Mouse (Mus musculus) E14TG2a.4 (cell line): ENCODE data around the gene Ttll11.

ENCODE experiments used
- H3K27me3 ChIP-seq: 2 replicates; pipeline ENCODE4 v1.6.1; 2014; ENCODE audit warnings: low read length, control low read depth; ENCODE audit not compliant: insufficient read depth
- H3K36me3 ChIP-seq: 2 replicates; pipeline ENCODE4 v1.6.1; 2014; ENCODE audit warnings: low read length, control low read depth; ENCODE audit not compliant: insufficient read depth
- H3K4me1 ChIP-seq: replicated peaks from 2 replicates; pipeline ENCODE4 v1.6.1; 2014; ENCODE audit warnings: low read depth, low read length, control low read depth
- H3K4me3 ChIP-seq: replicated peaks from 2 replicates; pipeline ENCODE4 v1.5.1; 2014; ENCODE audit warnings: mild to moderate bottlenecking, low read length
- H3K9me3 ChIP-seq: 2 replicates; pipeline ENCODE4 v1.6.1; 2014; ENCODE audit warnings: low read length, control low read depth
- CTCF ChIP-seq: conservative IDR thresholded peaks from 2 replicates; pipeline ENCODE4 v1.5.1; 2014; ENCODE audit warnings: low read length
- NANOG ChIP-seq: IDR thresholded peaks from 2 replicates; pipeline ENCODE4 v1.6.1; 2014; ENCODE audit warnings: borderline replicate concordance, low read length, mixed read lengths
- POU5F1 ChIP-seq: IDR thresholded peaks from 2 replicates; pipeline ENCODE4 v1.6.1; 2014; ENCODE audit warnings: low read length, borderline replicate concordance

Gene Ttll11

DNA sequence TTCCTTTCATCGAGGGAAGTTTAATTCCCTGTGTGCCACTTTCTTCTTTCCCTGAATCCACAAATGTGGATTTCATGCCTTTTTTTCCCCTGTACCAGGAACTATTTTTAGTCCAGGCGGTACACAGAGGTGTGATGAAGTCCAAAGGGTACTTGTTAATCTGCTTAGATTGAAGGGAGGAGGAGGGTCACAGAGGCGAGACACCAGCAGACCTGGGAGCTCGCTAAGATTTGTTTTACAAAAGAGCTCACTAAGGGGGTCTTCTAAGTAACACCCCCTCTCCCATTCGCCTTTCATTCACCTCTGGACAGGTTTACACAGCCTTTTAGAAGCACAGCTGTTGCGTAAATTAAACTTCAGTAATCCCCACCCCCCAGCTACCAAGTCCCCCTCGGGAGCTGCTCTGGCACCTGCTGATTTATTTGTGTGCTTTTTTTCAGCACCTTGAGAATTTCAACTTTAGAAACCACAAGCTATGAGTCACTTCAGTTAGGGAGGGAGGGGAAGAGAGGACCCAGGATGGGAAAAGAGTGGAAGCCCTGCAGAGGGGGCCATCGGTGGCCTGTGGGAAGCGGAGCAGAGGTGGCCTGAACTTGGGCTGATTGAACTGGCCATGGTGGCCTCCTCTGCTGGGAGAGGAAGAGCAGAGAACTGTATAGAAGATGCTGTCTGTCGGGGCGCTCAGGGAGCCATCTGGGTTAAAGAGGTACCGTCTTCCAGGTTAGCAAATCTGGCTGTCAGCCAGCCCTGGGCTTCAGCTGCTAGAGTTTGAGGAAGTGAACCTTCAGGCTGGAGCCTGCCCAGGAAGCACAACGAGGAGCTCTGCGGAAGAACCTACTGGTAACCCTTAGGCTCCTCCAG is 138.5 kb downstream of the Ttll11 start:
- no peak for TF ChIP-seq POU5F1
- TF ChIP-seq CTCF, result no peak
- no peak for TF ChIP-seq NANOG
- Histone ChIP-seq H3K4me3 (no peak overlapping the region; the same call in 1 of the 2 replicates), H3K36me3 (no peaks in the 10 kb centered on the region), H3K4me1 (peaks cover 59% of the 10 kb centered on the region), H3K9me3 (peaks cover 31% of the 10 kb centered on the region), H3K27me3 (peaks cover 20% of the 10 kb centered on the region; the same call in 1 of the 2 replicates)

DNA sequence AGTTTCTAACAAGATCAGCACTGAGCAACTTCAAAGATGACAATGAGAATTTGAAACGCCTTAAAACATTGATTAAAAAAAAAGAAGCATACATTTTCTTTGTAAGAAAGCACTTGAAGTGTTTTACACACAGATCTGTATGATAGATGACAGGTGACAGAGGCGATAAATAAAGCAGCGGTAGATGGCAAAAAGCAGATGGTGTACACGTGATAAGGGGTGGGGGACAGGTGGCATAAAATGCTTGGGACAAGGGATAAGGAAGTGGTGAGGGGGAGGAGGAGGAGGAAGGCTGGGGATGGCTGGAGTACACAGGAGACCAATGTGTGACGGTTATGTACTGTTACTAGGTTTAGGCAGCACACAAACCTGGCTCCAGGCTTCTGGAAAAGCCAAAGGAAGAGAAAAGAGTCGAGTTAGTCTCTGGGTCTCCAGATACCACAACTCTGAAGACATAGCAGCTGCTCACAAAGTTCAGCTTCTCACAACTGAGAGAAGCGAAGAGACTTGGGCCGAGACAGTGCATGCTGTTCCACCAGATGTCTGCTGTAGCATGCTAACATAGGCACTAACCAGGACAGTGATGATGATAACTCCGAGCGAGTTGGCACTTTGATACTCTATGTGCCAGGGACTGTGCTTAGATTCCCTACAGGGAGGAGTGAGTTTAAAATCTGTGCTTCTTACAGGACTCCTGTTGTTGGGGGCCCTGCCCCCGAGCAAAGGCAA is 140.8 kb downstream of the Ttll11 start:
- Histone ChIP-seq H3K27me3 (peaks cover 15% of the 10 kb centered on the region; the same call in 1 of the 2 replicates), H3K4me3 (no peak overlapping the region), H3K36me3 (no peaks in the 10 kb centered on the region), H3K4me1 (peaks cover 36% of the 10 kb centered on the region), H3K9me3 (peaks cover 52% of the 10 kb centered on the region)
- TF ChIP-seq NANOG (no peak), POU5F1 (no peak), CTCF (no peak)

DNA sequence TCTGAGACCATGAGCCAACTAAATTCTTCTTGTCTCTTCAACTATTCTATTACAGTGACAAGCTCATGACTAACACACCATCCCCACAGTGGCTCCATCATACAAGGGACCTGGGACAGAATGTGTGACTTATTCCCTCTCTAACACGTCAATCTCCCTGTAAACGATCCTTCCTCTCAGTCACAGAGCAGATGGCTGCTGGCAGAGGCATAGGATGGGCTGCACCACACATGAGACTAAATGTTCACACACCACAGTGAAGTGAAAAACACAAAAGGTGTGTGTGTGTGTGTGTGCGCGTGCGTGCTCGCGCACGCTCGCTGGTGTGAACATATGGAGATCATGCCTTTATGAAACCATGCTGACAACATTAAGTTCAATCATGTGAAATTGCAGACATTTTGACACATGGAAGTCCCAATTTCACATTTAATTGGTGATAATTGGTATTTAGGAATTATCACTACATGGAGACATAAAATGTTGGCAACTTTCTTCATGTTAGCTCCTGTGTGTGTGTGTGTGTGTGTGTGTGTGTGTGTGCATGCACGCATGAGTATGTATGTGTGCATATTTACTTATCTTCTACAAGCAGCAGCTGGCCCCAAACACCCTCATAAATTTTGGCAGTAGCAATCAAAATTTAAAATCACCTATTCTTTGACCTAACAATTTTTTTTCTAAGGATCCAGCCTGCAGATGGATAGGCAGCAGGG is 145.4 kb downstream of the Ttll11 start:
- peaks cover 21% of the 10 kb centered on the region for H3K27me3 ChIP-seq
- no peak for TF ChIP-seq POU5F1
- no peaks in the 10 kb centered on the region for H3K4me1 ChIP-seq
- H3K36me3 ChIP-seq, result no peaks in the 10 kb centered on the region
- peaks cover 52% of the 10 kb centered on the region for H3K9me3 ChIP-seq
- no peak overlapping the region for H3K4me3 ChIP-seq

DNA sequence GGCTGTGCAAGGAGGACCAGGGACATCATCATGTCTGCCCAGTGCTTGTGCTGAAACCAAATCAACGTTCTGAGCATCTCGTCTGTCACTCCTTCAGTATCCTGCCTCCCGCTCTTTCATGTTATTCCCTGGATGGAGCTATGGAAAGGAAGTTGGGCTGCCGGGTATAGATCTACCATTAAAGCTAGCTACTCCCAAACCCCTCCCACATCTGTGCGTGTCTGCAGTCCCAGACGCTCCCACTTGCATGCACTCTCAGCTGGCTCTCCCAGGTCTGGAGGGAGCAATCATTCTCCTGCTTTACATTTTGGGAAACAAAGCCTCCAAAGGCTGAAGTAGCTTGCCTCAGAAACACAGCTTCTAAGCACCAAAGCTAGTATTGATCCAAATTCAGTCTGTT is 146.2 kb downstream of the Ttll11 start:
- TF ChIP-seq NANOG (no peak), CTCF (no peak)

DNA sequence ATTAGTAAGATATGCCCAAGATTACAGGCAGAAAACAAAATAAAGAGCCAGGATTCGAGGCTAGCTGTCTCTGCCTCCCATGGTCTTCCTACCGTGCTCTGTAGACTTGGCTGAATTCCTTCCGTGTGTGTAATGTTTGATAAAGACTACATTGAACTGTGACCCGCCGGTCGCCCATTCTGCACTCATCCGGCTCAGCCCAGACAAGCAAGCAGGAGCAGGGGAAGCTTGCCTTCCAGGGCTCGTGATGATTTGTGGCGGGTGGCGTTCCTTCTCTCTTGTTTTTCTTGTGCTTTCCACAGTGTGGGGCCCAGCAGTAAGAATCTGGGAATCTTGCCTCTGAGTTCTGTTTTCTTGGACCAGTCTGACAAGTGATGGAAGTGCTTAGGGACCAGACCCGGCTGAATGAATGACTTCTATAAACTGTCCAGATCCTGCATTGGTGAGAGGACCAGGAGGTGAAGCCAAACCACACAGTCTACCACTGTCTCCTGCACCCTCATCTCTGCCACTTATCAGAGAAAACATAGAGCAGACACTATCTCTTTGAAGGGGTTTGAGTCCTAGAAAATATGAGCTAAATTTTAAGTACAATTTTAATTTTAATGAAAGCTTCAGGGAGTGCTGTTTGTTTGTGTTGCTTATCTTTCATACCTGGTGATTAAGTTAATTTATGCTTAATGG is 146.8 kb downstream of the Ttll11 start:
- Histone ChIP-seq H3K9me3 (peaks cover 43% of the 10 kb centered on the region), H3K27me3 (peaks cover 16% of the 10 kb centered on the region), H3K36me3 (no peaks in the 10 kb centered on the region), H3K4me3 (no peak overlapping the region), H3K4me1 (no peaks in the 10 kb centered on the region)
- TF ChIP-seq POU5F1 (no peak), CTCF (no peak), NANOG (no peak)

More for the DNA sequence above, 146.2 kb downstream of the Ttll11 start:
- peaks cover 45% of the 10 kb centered on the region for H3K9me3 ChIP-seq
- H3K27me3 ChIP-seq, result peaks cover 16% of the 10 kb centered on the region
- no peaks in the 10 kb centered on the region for H3K4me1 ChIP-seq
- H3K4me3 ChIP-seq, result no peak overlapping the region
- no peaks in the 10 kb centered on the region for H3K36me3 ChIP-seq

DNA sequence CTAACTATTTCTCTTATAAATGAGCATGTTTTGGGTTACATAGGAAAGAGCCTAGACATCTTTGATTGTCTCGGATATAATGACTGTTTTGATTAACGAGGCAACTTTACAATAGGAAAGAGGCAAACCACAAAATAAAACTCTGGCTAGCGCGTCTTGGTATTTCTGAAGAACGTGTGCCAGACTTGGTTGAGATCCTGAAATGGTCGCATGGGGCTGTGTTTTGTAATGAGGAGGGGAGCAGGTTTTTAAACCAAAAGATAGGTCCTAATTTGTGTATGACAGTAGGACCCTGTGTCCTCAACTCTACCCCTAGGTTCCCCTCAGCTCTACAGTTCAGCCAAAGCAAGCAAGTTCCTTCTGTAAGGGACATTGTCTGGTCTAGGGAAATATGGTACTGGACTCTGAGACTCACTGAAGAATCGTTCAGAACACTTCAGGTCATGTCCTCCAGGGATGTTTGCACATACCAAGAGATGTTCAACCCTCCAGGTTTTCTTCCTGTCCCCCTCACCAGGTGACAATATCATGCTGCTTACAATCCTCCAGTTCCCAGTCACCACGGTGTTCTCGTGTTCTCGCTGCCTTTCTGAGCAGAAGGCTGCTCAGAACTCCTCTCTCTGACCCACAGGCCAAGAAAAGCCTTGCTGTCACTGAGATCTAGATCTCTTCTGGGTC is 147.7 kb downstream of the Ttll11 start:
- H3K36me3 ChIP-seq, result no peaks in the 10 kb centered on the region
- no peak for TF ChIP-seq CTCF
- no peak for TF ChIP-seq NANOG
- no peak overlapping the region for H3K4me3 ChIP-seq
- peaks cover 22% of the 10 kb centered on the region for H3K27me3 ChIP-seq
- H3K4me1 ChIP-seq, result no peaks in the 10 kb centered on the region
- H3K9me3 ChIP-seq, result peaks cover 35% of the 10 kb centered on the region

DNA sequence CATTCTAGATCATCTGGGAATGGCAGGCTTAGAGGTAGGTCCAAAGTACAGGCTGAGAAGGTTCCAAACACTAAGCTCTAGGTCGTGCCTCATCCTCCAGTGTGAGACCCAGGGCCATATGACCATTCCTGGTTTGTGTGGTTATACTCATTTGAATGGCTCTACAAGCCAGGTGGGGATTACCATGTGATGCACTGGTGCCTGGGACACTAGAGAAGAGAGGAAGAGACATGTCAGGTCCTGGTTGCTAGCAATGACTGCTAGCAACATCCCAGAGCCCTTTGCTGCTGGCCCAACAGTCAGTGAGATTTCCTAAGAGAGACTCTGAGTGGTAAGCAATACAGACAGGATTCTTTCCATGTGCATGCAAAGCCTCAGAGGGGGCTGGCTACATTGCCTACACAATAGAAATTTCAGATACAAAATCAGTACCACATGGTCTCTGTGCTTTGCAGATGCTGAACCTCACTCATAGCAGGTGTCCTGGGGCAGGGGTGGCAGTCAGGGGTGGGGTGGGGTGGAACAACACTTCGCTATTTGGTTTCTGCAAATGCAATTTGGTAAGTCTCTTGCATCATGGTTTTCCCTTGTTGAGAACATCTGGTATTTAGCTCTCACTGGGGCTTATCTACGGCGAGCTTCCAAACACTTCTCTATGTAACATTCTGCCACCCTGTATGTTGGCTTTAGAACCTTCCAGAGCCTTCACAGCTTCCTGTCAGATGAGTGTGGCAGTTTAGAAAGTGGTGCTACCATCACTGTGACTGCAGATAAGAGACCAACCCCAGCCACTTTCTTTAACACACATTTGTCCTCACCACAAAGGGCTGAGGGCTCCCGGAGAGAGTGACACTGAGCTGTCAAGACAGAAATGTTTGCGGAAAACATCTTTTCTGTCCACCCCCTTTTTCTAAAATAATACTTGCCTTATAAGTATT is 148.5 kb downstream of the Ttll11 start:
- Histone ChIP-seq H3K4me3 (no peak overlapping the region), H3K36me3 (no peaks in the 10 kb centered on the region), H3K4me1 (no peaks in the 10 kb centered on the region), H3K27me3 (peaks cover 22% of the 10 kb centered on the region), H3K9me3 (peaks cover 26% of the 10 kb centered on the region)
- TF ChIP-seq POU5F1, result no peak
- no peak for TF ChIP-seq NANOG
- TF ChIP-seq CTCF, result no peak
